Mouse (Mus musculus): ENCODE measurements at regions not wholly inside any gene's neighbourhood (a gene's known extent, or its start where the extent isn't known, plus 50 kb on each side); places are given as distances from the start of the nearest gene placed in this dataset.

DNA sequence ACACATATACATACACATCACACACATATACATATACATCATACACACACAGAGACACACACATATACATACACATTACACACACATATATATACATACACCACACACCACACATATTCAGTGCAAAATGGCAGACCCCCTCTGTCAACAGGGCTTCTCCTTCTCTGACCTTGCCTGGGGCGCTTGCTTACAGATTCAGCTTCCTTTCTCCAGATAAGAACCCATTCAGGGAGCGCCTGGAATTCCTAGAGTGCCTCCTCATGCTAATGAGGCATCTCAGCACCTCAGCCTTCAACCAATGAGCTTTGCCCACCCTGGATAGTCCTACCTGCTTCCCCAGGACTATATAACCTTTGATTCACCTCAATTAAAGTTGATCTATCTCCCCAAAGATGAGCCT lies 200.3 kb downstream of the Spata18 start:
- no peak overlapping the region for H3K4me2 ChIP-seq (ENCODE audit: low read depth, low read length)
- H3K4me1 ChIP-seq (ENCODE audit: control insufficient read depth, insufficient read depth, low read length) = peaks cover 10% of the 10 kb centered on the region
- no peak for ATAC-seq (replicated peaks; ENCODE audit: extremely low read depth, insufficient read depth, low FRiP score)
- 27% methylated on average over 2 of the region's 2 CpGs for WGBS
- H3K36me3 ChIP-seq (ENCODE audit: control insufficient read depth, insufficient read depth) = no peaks in the 10 kb centered on the region
- H3K9ac ChIP-seq (ENCODE audit: low read length) = no peak overlapping the region
- no peak overlapping the region for H3K4me3 ChIP-seq (ENCODE audit: low read length)
- no peak overlapping the region for H3K27ac ChIP-seq (ENCODE audit: low read length)
- no peaks in the 10 kb centered on the region for H3K9me3 ChIP-seq (replicated peaks; ENCODE audit: control insufficient read depth, low read length)
- H3K27me3 ChIP-seq (ENCODE audit: control insufficient read depth, insufficient read depth, low read length) = no peaks in the 10 kb centered on the region

DNA sequence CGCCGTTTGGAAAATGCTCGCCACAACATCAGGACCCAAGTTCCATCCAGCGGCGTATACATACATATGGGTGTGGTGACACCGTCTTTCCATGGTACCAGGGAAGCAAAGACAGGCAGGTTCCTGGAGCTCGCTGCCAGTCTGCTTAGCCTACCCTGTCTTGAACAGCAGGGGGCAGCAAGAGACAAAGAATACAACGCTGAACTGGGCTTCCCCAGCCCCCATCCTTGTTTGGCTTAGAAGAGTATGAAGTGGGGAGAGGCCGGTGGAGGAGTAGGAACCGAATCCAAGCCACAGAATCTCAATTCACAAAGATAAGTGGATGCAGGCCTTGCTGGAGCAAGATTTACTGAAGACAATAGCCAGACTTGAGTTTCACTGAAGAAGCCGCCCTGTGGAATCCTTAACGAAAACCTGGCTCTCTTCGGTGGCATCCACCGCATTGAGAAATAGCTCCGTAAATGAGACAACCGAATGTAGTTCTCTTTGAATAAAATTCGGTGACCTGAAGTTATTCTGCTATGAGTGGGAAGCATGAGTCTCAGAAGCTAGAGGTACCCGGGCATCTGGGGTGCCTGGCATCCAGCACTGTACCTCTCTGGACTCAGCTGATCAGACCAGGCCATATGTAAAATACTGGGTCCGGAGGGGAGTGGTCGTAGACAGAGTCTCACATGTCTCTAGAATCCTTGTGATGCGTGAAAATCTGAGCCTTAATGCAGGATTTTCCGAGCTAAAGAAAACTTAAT lies 203.0 kb downstream of the Spata18 start:
- Histone ChIP-seq H3K4me2 (ENCODE audit: low read depth, low read length) (peak overlapping the region; percentile 51), H3K27me3 (ENCODE audit: control insufficient read depth, insufficient read depth, low read length) (no peaks in the 10 kb centered on the region), H3K4me1 (ENCODE audit: control insufficient read depth, insufficient read depth, low read length) (peaks cover 10% of the 10 kb centered on the region), H3K27ac (ENCODE audit: low read length) (peak overlapping the region; percentile 40; the same call in 1 of the 2 replicates), H3K4me3 (ENCODE audit: low read length) (no peak overlapping the region), H3K9me3 (replicated peaks; ENCODE audit: control insufficient read depth, low read length) (no peaks in the 10 kb centered on the region), H3K9ac (ENCODE audit: low read length) (no peak overlapping the region), H3K36me3 (ENCODE audit: control insufficient read depth, insufficient read depth) (no peaks in the 10 kb centered on the region)
- WGBS = 38% methylated on average over 22 of the region's 22 CpGs
- ATAC-seq (replicated peaks; ENCODE audit: extremely low read depth, insufficient read depth, low FRiP score) = peak; percentile 86

DNA sequence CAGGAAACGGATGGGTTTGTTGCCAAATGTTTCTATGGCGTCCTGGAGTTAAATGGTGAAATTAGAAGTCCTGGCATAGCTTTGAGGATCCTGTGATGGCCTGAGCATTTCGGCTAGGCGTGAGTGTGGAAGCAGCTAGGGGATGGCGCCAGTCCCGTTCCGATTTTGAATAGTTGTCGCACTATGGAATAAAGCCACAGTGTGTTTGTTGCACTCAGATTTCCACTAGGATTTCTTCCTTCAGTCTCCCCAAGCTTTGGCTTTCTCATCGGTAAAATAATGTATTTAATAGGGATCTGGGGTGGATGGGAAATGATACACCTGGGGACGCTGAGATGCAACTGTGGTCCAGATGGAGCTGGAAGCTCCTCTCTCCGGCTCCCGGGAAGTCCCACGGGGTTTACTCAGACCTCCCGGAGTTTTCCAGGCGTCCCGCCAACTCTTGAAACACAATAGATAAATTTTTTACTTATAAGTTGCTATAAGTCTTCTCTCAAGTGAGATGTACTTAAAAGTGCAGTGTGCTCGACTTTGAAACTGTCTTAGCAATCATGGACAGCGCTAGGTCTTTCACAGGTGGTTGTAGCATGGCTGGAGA lies 203.7 kb downstream of the Spata18 start:
- H3K9ac ChIP-seq (ENCODE audit: low read length) = no peak overlapping the region
- WGBS = 58% methylated on average over 18 of the region's 18 CpGs
- ATAC-seq (replicated peaks; ENCODE audit: extremely low read depth, insufficient read depth, low FRiP score) = peak; percentile 39; the same call in 1 of the 2 replicates
- no peaks in the 10 kb centered on the region for H3K9me3 ChIP-seq (replicated peaks; ENCODE audit: control insufficient read depth, low read length)
- H3K36me3 ChIP-seq (ENCODE audit: control insufficient read depth, insufficient read depth) = no peaks in the 10 kb centered on the region
- no peaks in the 10 kb centered on the region for H3K27me3 ChIP-seq (ENCODE audit: control insufficient read depth, insufficient read depth, low read length)
- H3K4me2 ChIP-seq (ENCODE audit: low read depth, low read length) = peak overlapping the region; percentile 51; the same call in 1 of the 2 replicates
- no peak overlapping the region for H3K4me3 ChIP-seq (ENCODE audit: low read length)
- H3K4me1 ChIP-seq (ENCODE audit: control insufficient read depth, insufficient read depth, low read length) = peaks cover 10% of the 10 kb centered on the region
- H3K27ac ChIP-seq (ENCODE audit: low read length) = peak overlapping the region; percentile 40; the same call in 1 of the 2 replicates

DNA sequence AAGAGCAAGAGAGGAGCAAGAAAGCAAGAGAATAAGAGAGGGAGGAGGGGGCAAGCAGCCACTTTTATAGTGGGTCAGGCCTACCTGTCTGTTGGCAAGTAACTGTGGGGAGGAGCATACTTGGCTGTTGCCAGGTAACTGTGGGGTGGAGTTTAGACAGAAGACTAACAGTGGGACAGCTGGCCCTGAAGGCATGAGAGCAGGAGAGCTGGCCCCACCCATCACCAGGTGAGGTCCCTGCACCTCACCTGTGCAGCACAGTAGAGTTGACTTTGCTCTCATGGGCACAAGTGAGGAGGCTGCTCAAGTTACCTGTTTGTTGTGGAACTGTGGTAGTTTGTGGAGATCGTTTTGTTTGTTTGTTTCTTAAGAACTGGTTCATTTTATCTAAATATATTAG lies 208.1 kb downstream of the Spata18 start:
- Histone ChIP-seq H3K9ac (ENCODE audit: low read length) (no peak overlapping the region), H3K4me1 (ENCODE audit: control insufficient read depth, insufficient read depth, low read length) (peaks cover 5% of the 10 kb centered on the region), H3K27me3 (ENCODE audit: control insufficient read depth, insufficient read depth, low read length) (no peaks in the 10 kb centered on the region), H3K27ac (ENCODE audit: low read length) (no peak overlapping the region), H3K4me2 (ENCODE audit: low read depth, low read length) (no peak overlapping the region), H3K4me3 (ENCODE audit: low read length) (no peak overlapping the region), H3K36me3 (ENCODE audit: control insufficient read depth, insufficient read depth) (no peaks in the 10 kb centered on the region), H3K9me3 (replicated peaks; ENCODE audit: control insufficient read depth, low read length) (no peaks in the 10 kb centered on the region)
- no peak for ATAC-seq (replicated peaks; ENCODE audit: extremely low read depth, insufficient read depth, low FRiP score)
- 81% methylated on average over 1 of the region's 1 CpGs for WGBS

DNA sequence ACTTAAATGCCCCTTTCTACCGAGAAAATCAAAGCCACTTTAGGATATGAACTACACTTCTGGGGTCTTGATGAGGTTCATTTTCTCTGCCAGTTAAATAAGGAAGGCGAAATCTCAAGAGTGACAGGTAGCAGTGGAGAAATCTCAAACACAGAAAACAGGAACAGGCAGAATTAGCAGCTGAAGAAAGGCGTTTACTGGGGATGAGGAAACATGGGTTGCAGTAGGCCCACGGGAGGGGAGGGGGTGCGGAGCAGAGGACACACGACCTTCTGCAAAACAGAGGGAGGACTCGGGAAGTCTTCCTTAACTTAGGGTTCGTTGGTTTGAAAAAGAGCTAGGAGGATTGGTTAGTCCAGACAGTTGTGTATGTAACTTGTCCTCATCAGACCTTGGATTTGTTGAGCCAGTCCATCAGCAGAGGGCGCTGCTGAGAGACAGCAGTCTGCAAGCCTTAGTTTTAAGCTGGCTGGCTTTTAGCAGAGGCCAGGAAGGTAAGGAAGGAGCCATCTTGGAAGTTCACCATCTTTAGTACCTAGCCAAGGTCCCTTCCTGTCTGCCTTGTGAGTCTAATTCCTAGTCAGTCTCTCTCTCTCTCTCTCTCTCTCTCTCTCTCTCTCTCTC lies 204.0 kb downstream of the Usp46 start:
- no peaks in the 10 kb centered on the region for H3K4me1 ChIP-seq (ENCODE audit: control insufficient read depth, insufficient read depth, low read length)
- H3K27me3 ChIP-seq (ENCODE audit: control insufficient read depth, insufficient read depth, low read length) = no peaks in the 10 kb centered on the region
- no peak overlapping the region for H3K4me2 ChIP-seq (ENCODE audit: low read depth, low read length)
- H3K4me3 ChIP-seq (ENCODE audit: low read length) = no peak overlapping the region
- ATAC-seq (replicated peaks; ENCODE audit: extremely low read depth, insufficient read depth, low FRiP score) = no peak
- 69% methylated on average over 9 of the region's 9 CpGs for WGBS
- H3K36me3 ChIP-seq (ENCODE audit: control insufficient read depth, insufficient read depth) = no peaks in the 10 kb centered on the region
- H3K27ac ChIP-seq (ENCODE audit: low read length) = no peak overlapping the region
- H3K9ac ChIP-seq (ENCODE audit: low read length) = no peak overlapping the region
- no peaks in the 10 kb centered on the region for H3K9me3 ChIP-seq (replicated peaks; ENCODE audit: control insufficient read depth, low read length)

DNA sequence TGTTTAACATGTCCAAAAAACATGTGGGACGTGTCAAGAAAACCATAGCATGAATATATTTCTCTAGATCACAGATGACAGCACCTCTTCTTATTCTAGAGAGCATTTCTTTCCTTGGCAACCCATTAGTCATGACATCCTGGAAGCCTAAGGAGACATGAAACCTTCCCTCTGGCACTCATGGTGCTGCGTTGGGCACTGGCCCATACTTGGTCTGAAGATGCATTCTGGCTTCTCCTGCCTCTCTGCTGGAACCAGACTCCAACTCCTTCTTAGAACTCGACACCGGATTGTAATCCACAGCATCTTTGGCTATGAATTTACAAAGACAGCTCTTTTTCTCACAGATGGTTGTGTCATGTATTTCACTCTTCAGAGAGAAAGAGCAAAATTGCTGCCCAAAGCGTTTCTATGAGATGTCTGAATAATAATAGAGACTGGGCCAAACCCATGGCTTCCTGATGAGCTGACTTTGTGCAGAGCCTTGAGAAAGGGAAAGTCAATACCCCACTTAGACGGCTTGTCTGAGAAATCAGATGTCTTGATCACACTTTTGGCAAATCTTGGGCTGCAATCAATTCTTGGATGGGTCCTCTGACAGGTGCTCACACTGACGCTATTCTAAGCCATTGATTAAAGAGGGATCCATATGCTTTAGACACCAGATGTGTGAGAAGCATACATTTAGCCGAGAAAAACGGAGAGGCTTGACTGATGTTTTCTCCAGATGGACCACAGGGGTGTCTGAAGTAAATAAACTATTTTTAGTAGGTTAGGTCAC lies 195.4 kb downstream of the Usp46 start:
- Histone ChIP-seq H3K9ac (ENCODE audit: low read length) (no peak overlapping the region), H3K27ac (ENCODE audit: low read length) (no peak overlapping the region), H3K4me1 (ENCODE audit: control insufficient read depth, insufficient read depth, low read length) (peaks cover 2% of the 10 kb centered on the region; the same call in 1 of the 2 replicates), H3K27me3 (ENCODE audit: control insufficient read depth, insufficient read depth, low read length) (no peaks in the 10 kb centered on the region), H3K4me2 (ENCODE audit: low read depth, low read length) (no peak overlapping the region), H3K9me3 (replicated peaks; ENCODE audit: control insufficient read depth, low read length) (no peaks in the 10 kb centered on the region), H3K4me3 (ENCODE audit: low read length) (no peak overlapping the region), H3K36me3 (ENCODE audit: control insufficient read depth, insufficient read depth) (no peaks in the 10 kb centered on the region)
- WGBS = 76% methylated on average over 9 of the region's 9 CpGs
- ATAC-seq (replicated peaks; ENCODE audit: extremely low read depth, insufficient read depth, low FRiP score) = no peak

DNA sequence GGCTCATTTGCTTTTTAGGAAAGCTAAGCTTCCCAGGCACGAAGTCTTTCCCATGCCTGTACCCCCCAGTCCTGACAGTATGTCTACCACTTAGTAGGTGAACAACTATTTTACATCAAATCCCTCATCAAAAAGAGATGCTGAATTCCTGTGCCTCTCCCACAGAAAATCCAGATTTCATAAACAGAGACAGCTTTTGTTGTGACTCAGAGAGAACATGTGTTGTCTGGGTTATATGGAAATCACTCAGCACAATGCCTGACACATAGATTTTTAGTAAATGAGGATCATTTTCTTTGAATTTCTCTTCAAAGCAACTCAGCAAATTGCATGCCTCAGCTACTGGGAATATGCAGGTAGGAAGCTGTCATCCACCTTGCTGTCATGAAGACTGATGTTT lies 193.5 kb downstream of the Usp46 start:
- H3K27ac ChIP-seq (ENCODE audit: low read length) = no peak overlapping the region
- H3K4me3 ChIP-seq (ENCODE audit: low read length) = no peak overlapping the region
- no peaks in the 10 kb centered on the region for H3K9me3 ChIP-seq (replicated peaks; ENCODE audit: control insufficient read depth, low read length)
- H3K36me3 ChIP-seq (ENCODE audit: control insufficient read depth, insufficient read depth) = no peaks in the 10 kb centered on the region
- no peak for ATAC-seq (replicated peaks; ENCODE audit: extremely low read depth, insufficient read depth, low FRiP score)
- H3K27me3 ChIP-seq (ENCODE audit: control insufficient read depth, insufficient read depth, low read length) = no peaks in the 10 kb centered on the region
- WGBS = 74% methylated on average over 1 of the region's 1 CpGs
- H3K4me1 ChIP-seq (ENCODE audit: control insufficient read depth, insufficient read depth, low read length) = peaks cover 2% of the 10 kb centered on the region; the same call in 1 of the 2 replicates
- H3K4me2 ChIP-seq (ENCODE audit: low read depth, low read length) = no peak overlapping the region
- no peak overlapping the region for H3K9ac ChIP-seq (ENCODE audit: low read length)

DNA sequence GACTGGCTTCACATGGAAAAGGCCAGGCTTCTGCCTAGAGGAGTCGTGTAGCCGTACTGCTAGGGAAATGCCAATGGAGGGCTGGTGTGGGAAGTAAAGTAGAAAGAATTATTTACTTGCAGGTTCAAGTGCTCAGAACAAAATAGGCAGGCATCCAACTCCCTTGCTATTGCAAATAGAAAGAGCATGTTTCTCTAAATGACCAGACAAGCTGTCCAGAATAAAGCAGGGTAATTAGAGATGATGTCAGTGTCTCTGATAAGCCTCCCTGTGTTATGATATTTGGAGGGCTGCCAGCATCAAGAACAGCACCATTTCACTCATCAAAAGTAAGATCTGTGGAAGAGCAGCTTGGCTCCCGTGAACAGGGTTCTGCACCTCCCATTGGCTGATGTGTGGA lies 192.4 kb downstream of the Usp46 start:
- Histone ChIP-seq H3K4me1 (ENCODE audit: control insufficient read depth, insufficient read depth, low read length) (peaks cover 2% of the 10 kb centered on the region; the same call in 1 of the 2 replicates), H3K9me3 (replicated peaks; ENCODE audit: control insufficient read depth, low read length) (no peaks in the 10 kb centered on the region), H3K9ac (ENCODE audit: low read length) (no peak overlapping the region), H3K4me2 (ENCODE audit: low read depth, low read length) (no peak overlapping the region), H3K27me3 (ENCODE audit: control insufficient read depth, insufficient read depth, low read length) (no peaks in the 10 kb centered on the region), H3K36me3 (ENCODE audit: control insufficient read depth, insufficient read depth) (no peaks in the 10 kb centered on the region), H3K4me3 (ENCODE audit: low read length) (no peak overlapping the region), H3K27ac (ENCODE audit: low read length) (no peak overlapping the region)
- WGBS = 31% methylated on average over 3 of the region's 3 CpGs
- ATAC-seq (replicated peaks; ENCODE audit: extremely low read depth, insufficient read depth, low FRiP score) = no peak; the same call in 1 of the 2 replicates
